In the genomic region with DNA sequence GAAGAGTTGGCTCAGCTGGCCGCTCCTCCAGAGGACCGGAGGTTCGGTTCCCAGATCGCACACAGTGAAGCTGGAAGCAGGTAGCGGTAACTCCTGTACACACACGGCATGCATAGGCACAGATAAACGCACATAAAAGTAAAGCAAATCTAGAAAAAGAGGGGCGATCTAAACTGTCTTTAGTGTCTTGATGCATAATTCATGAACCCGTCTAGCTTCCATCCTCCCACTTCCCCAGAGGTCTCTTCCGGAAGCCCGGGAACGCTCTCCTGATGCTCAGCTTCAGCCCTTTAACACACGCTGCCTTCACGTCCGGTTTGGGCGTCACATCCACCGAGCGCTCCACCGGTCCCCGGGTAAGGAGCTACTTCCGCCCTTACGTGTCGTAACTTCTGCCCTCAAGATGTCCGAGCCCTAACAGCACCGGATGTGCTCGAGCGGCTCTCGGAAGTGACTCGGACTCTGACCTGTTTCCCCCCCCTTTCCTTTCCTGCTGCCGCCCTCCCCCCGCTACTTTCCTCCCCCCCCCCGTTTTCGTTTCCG, we compare ENCODE assay signal across 8 mouse cellular contexts. TPM values are rescaled to one million over a fixed set of nuclear protein-coding genes. Genes with fewer than 3 reads are reported as not detected.
A peak's percentile ranks its signal among the peaks of the same experiment; 100 is the strongest.
DNase-seq lines count a peak whose midpoint lies in the region; ATAC-seq lines count a peak whose summit lies in the region.

No protein-coding gene starts in this region.

- peaks cover 37% of the 10 kb centered on the region for H3K4me1 ChIP-seq in hindbrain, embryonic 14.5 days (replicated peaks; ENCODE audit: control insufficient read depth, insufficient read depth, low read length)

- H3K27me3 ChIP-seq in hindbrain, embryonic 14.5 days (ENCODE audit: control insufficient read depth, insufficient read depth, low read length): no peaks in the 10 kb centered on the region

- peak overlapping the region; percentile 93 for H3K9ac ChIP-seq in hindbrain, embryonic 14.5 days

- H3K36me3 ChIP-seq in hindbrain, embryonic 14.5 days (replicated peaks; ENCODE audit: control insufficient read depth, insufficient read depth): peaks cover 22% of the 10 kb centered on the region

- peak overlapping the region; percentile 96 for H3K4me2 ChIP-seq in hindbrain, embryonic 14.5 days (replicated peaks)

- peak overlapping the region; percentile 99 for H3K27ac ChIP-seq in hindbrain, embryonic 14.5 days

- peak; percentile 99 for DNase-seq in R1 (ENCODE audit: low read depth, low spot score)
- DNase-seq in cerebellum, postnatal 25 days: peak; percentile 96
- DNase-seq in frontal cortex, postnatal 25 days (ENCODE audit: low spot score in 2 of 2): peak; percentile 94 to 96
- DNase-seq in hindbrain, embryonic 14.5 days (ENCODE audit: low spot score): peak; percentile 97
- peak; percentile 98 to 99 for DNase-seq in layer of hippocampus, postnatal 36 days
- peak; percentile 99 for DNase-seq in lung, postnatal 36 days
- DNase-seq in retina, postnatal 1 day: peak; percentile 99
- peak; percentile 87 to 98 for DNase-seq in urinary bladder, adult 18-20 months (ENCODE audit: low spot score in 2 of 2)

- ATAC-seq in hindbrain, embryonic 14.5 days (ENCODE audit: low FRiP score): peak; percentile 97

- peak overlapping the region; percentile 82 for H3K4me3 ChIP-seq in hindbrain, embryonic 14.5 days (replicated peaks; ENCODE audit: low read length)

- under 1% methylated on average over 33 of the region's 34 CpGs for WGBS in hindbrain, embryonic 14.5 days

- no peaks in the 10 kb centered on the region for H3K9me3 ChIP-seq in hindbrain, embryonic 14.5 days (ENCODE audit: control insufficient read depth, low read length)

RNA-seq across cellular contexts. Expression of gene Zfp384, which starts 0.3 kb away (rescaled TPM):
- polyA plus RNA-seq in hindbrain, embryonic 14.5 days (2014; fragmentation: Nextera tagmentation; extraction: Ambion mirVana): 12.0 and 14.6 TPM in 2 replicates
- total RNA-seq in layer of hippocampus, postnatal 36 days (2021): 10 to 100 TPM; 43.9 to 48.9 TPM

RNA-seq across cellular contexts. Expression of gene Pianp, which starts 12.2 kb away (rescaled TPM):
- polyA plus RNA-seq in hindbrain, embryonic 14.5 days (2014; fragmentation: Nextera tagmentation; extraction: Ambion mirVana): 47.8 and 53.8 TPM in 2 replicates
- total RNA-seq in layer of hippocampus, postnatal 36 days (2021): 100 to 1,000 TPM; 163 to 173 TPM

RNA-seq across cellular contexts. Expression of gene Ing4, which starts 30.9 kb away (rescaled TPM):
- polyA plus RNA-seq in hindbrain, embryonic 14.5 days (2014; fragmentation: Nextera tagmentation; extraction: Ambion mirVana): 112 and 113 TPM in 2 replicates
- total RNA-seq in layer of hippocampus, postnatal 36 days (2021): 10 to 100 TPM; 56.9 to 65.7 TPM

RNA-seq across cellular contexts. Expression of gene Acrbp, which starts 40.8 kb away (rescaled TPM):
- polyA plus RNA-seq in hindbrain, embryonic 14.5 days (2014; fragmentation: Nextera tagmentation; extraction: Ambion mirVana): 17.1 and 18.7 TPM in 2 replicates
- total RNA-seq in layer of hippocampus, postnatal 36 days (2021): 10 to 100 TPM; 13.4 to 17.8 TPM

RNA-seq across cellular contexts. Expression of gene Cops7a, which starts 43.3 kb away (rescaled TPM):
- polyA plus RNA-seq in hindbrain, embryonic 14.5 days (2014; fragmentation: Nextera tagmentation; extraction: Ambion mirVana): 92.4 and 93.1 TPM in 2 replicates
- 100 to 1,000 TPM; 149 TPM for total RNA-seq in layer of hippocampus, postnatal 36 days (2021)

Comparison
In these comparisons a context has a peak if more than half of its experiments do, and no peak if none do; other contexts are left out.
1. Peak in every context shown above with its lines: DNase-seq, ATAC-seq, H3K4me3 ChIP-seq and H3K27ac ChIP-seq.